In the genomic region with DNA sequence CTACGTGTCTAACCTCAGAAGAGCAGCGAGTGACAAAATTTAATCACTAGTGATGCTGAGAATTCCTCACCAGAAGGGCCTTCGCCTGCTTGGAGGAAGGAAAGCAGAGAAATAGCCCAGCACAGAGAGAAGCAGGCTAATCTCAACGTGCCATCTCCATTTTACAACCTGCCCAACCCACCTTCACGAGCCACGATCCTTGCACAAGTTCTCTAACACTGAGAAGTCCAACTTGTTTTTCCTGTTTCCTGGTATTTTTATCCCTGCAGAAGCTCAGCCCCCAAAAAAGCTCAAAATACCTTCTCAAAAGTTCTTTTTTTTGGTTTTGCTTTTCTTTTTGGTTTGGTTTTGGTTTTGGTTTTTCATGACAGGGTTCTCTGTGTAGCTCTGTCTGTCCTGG, we compare ENCODE assay signal across 20 mouse cellular contexts. TPM values are rescaled to one million over a fixed set of nuclear protein-coding genes. Genes with fewer than 3 reads are reported as not detected.
DNase-seq lines count a peak whose midpoint lies in the region; ATAC-seq and TF ChIP-seq lines count a peak whose summit lies in the region.
"Had no signal": no experiment of that assay in that cellular context is flagged by ENCODE, and none has a peak within 500 bp of the region (broad histone marks: within the 10 kb centered on the region; RNA-seq: fewer than 3 reads in every experiment).

No protein-coding gene starts in this region.

- WGBS in limb, embryonic 14.5 days, result 60% methylated on average over 6 of the region's 6 CpGs
- WGBS in limb, embryonic 10.5 days, result 66% methylated on average over 6 of the region's 6 CpGs
- 73% methylated on average over 6 of the region's 6 CpGs for WGBS in embryonic facial prominence, embryonic 14.5 days
- 63% methylated on average over 6 of the region's 6 CpGs for WGBS in limb, embryonic 15.5 days

- H3K9ac ChIP-seq in limb, embryonic 14.5 days (ENCODE audit: low read depth, low read length, severe bottlenecking), result no peak overlapping the region
- H3K9ac ChIP-seq in CH12.LX (ENCODE audit: insufficient read depth, low read depth), result no peak overlapping the region
- H3K9ac ChIP-seq in embryonic facial prominence, embryonic 14.5 days (ENCODE audit: low read depth, low read length), result no peak overlapping the region
- H3K9ac ChIP-seq in limb, embryonic 15.5 days, result no peak overlapping the region
- H3K9ac ChIP-seq: heart, embryonic 15.5 days; lung, embryonic 15.5 days; neural tube, embryonic 12.5 days had no signal

- TF ChIP-seq CTCF in CH12.LX (conservative IDR thresholded peaks at IDR 0.05 in 1 of 2, IDR thresholded peaks at IDR 0.05 in 1 of 2; ENCODE audit: low read depth in 2 of 2, low read length in 2 of 2), result no peak

- peak; percentile 50 for DNase-seq in limb, embryonic 14.5 days (ENCODE audit: low spot score)
- no peak for DNase-seq in limb, embryonic 10.5 days (ENCODE audit: low spot score)
- no peak for DNase-seq in CH12.LX (ENCODE audit: extremely low read depth)
- peak; percentile 75 for DNase-seq in embryonic facial prominence, embryonic 14.5 days (ENCODE audit: low spot score)
- DNase-seq in right cerebral cortex, postnatal 4 days, result no peak
- DNase-seq: cerebellum, adult 9-11 months; kidney, adult 11 months; liver; thymus, postnatal 4 days had no signal

- ATAC-seq in limb, embryonic 14.5 days (ENCODE audit: low FRiP score, low read depth), result no peak
- no peak for ATAC-seq in embryonic facial prominence, embryonic 14.5 days (ENCODE audit: low read depth)
- ATAC-seq in limb, embryonic 15.5 days (ENCODE audit: insufficient number of reproducible peaks, low FRiP score, low TSS enrichment, low read depth), result no peak
- ATAC-seq in inflammation-experienced regulatory T-cells, adult 6 months, result no peak
- ATAC-seq: forebrain, embryonic 16.5 days had no signal

- TF ChIP-seq EP300 in CH12.LX (IDR thresholded peaks at IDR 0.05; ENCODE audit: low read length), result no peak

- H3K79me2 ChIP-seq in CH12.LX (replicated peaks; ENCODE audit: control insufficient read depth, extremely low read depth, insufficient read depth, poor library complexity, severe bottlenecking), result no peaks in the 10 kb centered on the region

- H3K4me3 ChIP-seq in limb, embryonic 14.5 days (replicated peaks; ENCODE audit: low read length), result no peak overlapping the region
- H3K4me3 ChIP-seq in limb, embryonic 10.5 days, result no peak overlapping the region
- H3K4me3 ChIP-seq in CH12.LX (replicated peaks in 1 of 3; ENCODE audit: low read depth in 2 of 3, low read length in 2 of 3, poor library complexity in 1 of 3), result no peak overlapping the region
- no peak overlapping the region for H3K4me3 ChIP-seq in embryonic facial prominence, embryonic 14.5 days (ENCODE audit: low read depth, low read length)
- H3K4me3 ChIP-seq in limb, embryonic 15.5 days, result no peak overlapping the region
- H3K4me3 ChIP-seq: erythroblast, embryonic 14.5 days; heart, embryonic 15.5 days; hindbrain, embryonic 10.5 days; lung, embryonic 15.5 days; midbrain, embryonic 10.5 days; neural tube, embryonic 12.5 days had no signal

- peaks cover 6% of the 10 kb centered on the region for H3K4me1 ChIP-seq in limb, embryonic 14.5 days (ENCODE audit: control insufficient read depth, insufficient read depth, low read length)
- peaks cover 18% of the 10 kb centered on the region for H3K4me1 ChIP-seq in limb, embryonic 10.5 days
- no peaks in the 10 kb centered on the region; a peak in 1 of 4 replicates for H3K4me1 ChIP-seq in CH12.LX (ENCODE audit: control insufficient read depth in 1 of 2, insufficient read depth in 2 of 2)
- H3K4me1 ChIP-seq in embryonic facial prominence, embryonic 14.5 days (ENCODE audit: control insufficient read depth, insufficient read depth, low read length), result no peaks in the 10 kb centered on the region
- peaks cover 13% of the 10 kb centered on the region for H3K4me1 ChIP-seq in limb, embryonic 15.5 days
- H3K4me1 ChIP-seq: hindbrain, embryonic 10.5 days; neural tube, embryonic 12.5 days had no signal

- TF ChIP-seq RAD21 in CH12.LX (IDR thresholded peaks at IDR 0.05; ENCODE audit: low read depth, low read length), result no peak

- in situ Hi-C loops in CH12.LX (cut with MboI; ENCODE audit: low pct_ligation_motif_present, low pct_unique_long_range_greater_than_20kb, low sequenced_read_pairs), result no loop called here

- no peaks in the 10 kb centered on the region for H3K36me3 ChIP-seq in limb, embryonic 14.5 days (ENCODE audit: control insufficient read depth, insufficient read depth, low read length)
- no peaks in the 10 kb centered on the region for H3K36me3 ChIP-seq in limb, embryonic 10.5 days
- no peaks in the 10 kb centered on the region for H3K36me3 ChIP-seq in CH12.LX (replicated peaks in 1 of 2; ENCODE audit: control insufficient read depth in 1 of 2, insufficient read depth in 1 of 2, low read length in 1 of 2)
- H3K36me3 ChIP-seq in embryonic facial prominence, embryonic 14.5 days (ENCODE audit: control insufficient read depth, insufficient read depth, low read length), result no peaks in the 10 kb centered on the region
- H3K36me3 ChIP-seq in limb, embryonic 15.5 days, result no peaks in the 10 kb centered on the region
- H3K36me3 ChIP-seq: heart, embryonic 15.5 days; hindbrain, embryonic 10.5 days; lung, embryonic 15.5 days; midbrain, embryonic 10.5 days; neural tube, embryonic 12.5 days had no signal

- H3K4me2 ChIP-seq in limb, embryonic 14.5 days (replicated peaks; ENCODE audit: low read depth, low read length, severe bottlenecking), result no peak overlapping the region
- H3K4me2 ChIP-seq in CH12.LX (ENCODE audit: insufficient read depth, low read depth, poor library complexity, severe bottlenecking), result peak overlapping the region; percentile 63
- no peak overlapping the region for H3K4me2 ChIP-seq in embryonic facial prominence, embryonic 14.5 days (ENCODE audit: low read depth, low read length)
- H3K4me2 ChIP-seq in limb, embryonic 15.5 days, result no peak overlapping the region
- H3K4me2 ChIP-seq: heart, embryonic 15.5 days; lung, embryonic 15.5 days; neural tube, embryonic 12.5 days had no signal

- H3K27ac ChIP-seq in limb, embryonic 14.5 days (replicated peaks; ENCODE audit: low read depth, low read length), result no peak overlapping the region
- no peak overlapping the region for H3K27ac ChIP-seq in limb, embryonic 10.5 days
- H3K27ac ChIP-seq in CH12.LX (ENCODE audit: insufficient read depth, low read depth), result no peak overlapping the region
- peak overlapping the region; percentile 50; the same call in 1 of the 2 replicates for H3K27ac ChIP-seq in embryonic facial prominence, embryonic 14.5 days (replicated peaks; ENCODE audit: low read depth, low read length)
- H3K27ac ChIP-seq in limb, embryonic 15.5 days, result peak overlapping the region; percentile 70
- H3K27ac ChIP-seq: heart, embryonic 15.5 days; hindbrain, embryonic 10.5 days; lung, embryonic 15.5 days; midbrain, embryonic 10.5 days; neural tube, embryonic 12.5 days had no signal

- no peaks in the 10 kb centered on the region for H3K27me3 ChIP-seq in limb, embryonic 14.5 days (ENCODE audit: control insufficient read depth, insufficient read depth, low read length)
- H3K27me3 ChIP-seq in limb, embryonic 10.5 days (ENCODE audit: low read depth, poor library complexity, severe bottlenecking), result no peaks in the 10 kb centered on the region
- H3K27me3 ChIP-seq in CH12.LX (replicated peaks), result no peaks in the 10 kb centered on the region
- H3K27me3 ChIP-seq in embryonic facial prominence, embryonic 14.5 days (replicated peaks; ENCODE audit: control insufficient read depth, insufficient read depth, low read length), result no peaks in the 10 kb centered on the region
- no peaks in the 10 kb centered on the region for H3K27me3 ChIP-seq in limb, embryonic 15.5 days
- H3K27me3 ChIP-seq: heart, embryonic 15.5 days; lung, embryonic 15.5 days; neural tube, embryonic 12.5 days had no signal

- dilution Hi-C loops in CH12.LX (cut with MboI; ENCODE audit: extremely low pct_ligation_motif_present, extremely low pct_unique_long_range_greater_than_20kb, low sequenced_read_pairs), result no loop called here

- TF ChIP-seq POLR2A in limb, embryonic 14.5 days (IDR thresholded peaks at IDR 0.05; ENCODE audit: borderline replicate concordance, extremely low read depth, insufficient read depth, insufficient read length), result no peak
- no peak for TF ChIP-seq POLR2A in CH12.LX (IDR thresholded peaks at IDR 0.05; ENCODE audit: low read depth, low read length)

- H3K9me3 ChIP-seq in limb, embryonic 14.5 days (ENCODE audit: control insufficient read depth, low read length), result no peaks in the 10 kb centered on the region
- H3K9me3 ChIP-seq in limb, embryonic 10.5 days (replicated peaks), result no peaks in the 10 kb centered on the region
- H3K9me3 ChIP-seq in CH12.LX (replicated peaks; ENCODE audit: low read length), result no peaks in the 10 kb centered on the region
- no peaks in the 10 kb centered on the region for H3K9me3 ChIP-seq in embryonic facial prominence, embryonic 14.5 days (ENCODE audit: control insufficient read depth, low read length)
- no peaks in the 10 kb centered on the region for H3K9me3 ChIP-seq in limb, embryonic 15.5 days
- H3K9me3 ChIP-seq: heart, embryonic 15.5 days; hindbrain, embryonic 10.5 days; lung, embryonic 15.5 days; midbrain, embryonic 10.5 days; neural tube, embryonic 12.5 days had no signal

RNA-seq across cellular contexts. Expression of gene Gtf2h2, which starts 25.8 kb away (rescaled TPM):
- 95.3 and 102 TPM in 2 replicates for polyA plus RNA-seq in limb, embryonic 14.5 days (2012; rRNA removed)
- 62.6 and 62.9 TPM in 2 replicates for polyA plus RNA-seq in limb, embryonic 14.5 days (2014; fragmentation: Nextera tagmentation; extraction: Ambion mirVana)
- 91.7 and 99.3 TPM in 2 replicates for polyA plus RNA-seq in limb, embryonic 10.5 days (2016; fragmentation: Nextera tagmentation; extraction: Ambion mirVana)
- total RNA-seq in CH12.LX (2012; rRNA removed) (34.0 and 43.7 TPM in 2 replicates), CH12.LX (2014; rRNA removed) (87.8 and 89.2 TPM in 2 replicates)
- polyA plus RNA-seq in CH12.LX (2012; ENCODE audit: insufficient read length, low read depth), result 90.1 and 106 TPM in 2 replicates
- 49.3 and 54.5 TPM in 2 replicates for polyA plus RNA-seq in embryonic facial prominence, embryonic 14.5 days (2014; fragmentation: Nextera tagmentation; extraction: Ambion mirVana)
- polyA plus RNA-seq in limb, embryonic 15.5 days (2015; fragmentation: Nextera tagmentation; extraction: Ambion mirVana), result 62.3 and 64.4 TPM in 2 replicates
- 10 to 100 TPM; 49.8 to 55.7 (median 55.5) TPM for polyA plus RNA-seq in inflammation-experienced regulatory T-cells, adult 6 months (2017; shearing (Covaris generic))

RNA-seq across cellular contexts. Expression of gene Ocln, which starts 34.3 kb away (rescaled TPM):
- polyA plus RNA-seq in limb, embryonic 14.5 days (2012; rRNA removed), result 1.9 and 3.1 TPM in 2 replicates
- 7.4 and 8.8 TPM in 2 replicates for polyA plus RNA-seq in limb, embryonic 14.5 days (2014; fragmentation: Nextera tagmentation; extraction: Ambion mirVana)
- polyA plus RNA-seq in limb, embryonic 10.5 days (2016; fragmentation: Nextera tagmentation; extraction: Ambion mirVana), result 1.3 and 1.8 TPM in 2 replicates
- total RNA-seq in CH12.LX (2012; rRNA removed) (2.0 and 2.2 TPM in 2 replicates), CH12.LX (2014; rRNA removed) (0.39 and 0.70 TPM in 2 replicates)
- 0.23 and 0.50 TPM in 2 replicates for polyA plus RNA-seq in CH12.LX (2012; ENCODE audit: insufficient read length, low read depth)
- polyA plus RNA-seq in embryonic facial prominence, embryonic 14.5 days (2014; fragmentation: Nextera tagmentation; extraction: Ambion mirVana), result 7.1 and 7.4 TPM in 2 replicates
- 11.6 and 12.1 TPM in 2 replicates for polyA plus RNA-seq in limb, embryonic 15.5 days (2015; fragmentation: Nextera tagmentation; extraction: Ambion mirVana)
- polyA plus RNA-seq in inflammation-experienced regulatory T-cells, adult 6 months (2017; shearing (Covaris generic)), result under 1 TPM in 2 of 3 experiments, not detected in 1; 0.57 to 0.66 TPM
- total RNA-seq: granulocyte monocyte progenitor cell, adult 5-6 weeks; monocyte, adult 5-6 weeks had no signal
- polyA plus RNA-seq: erythroblast, embryonic 14.5 days had no signal

Comparison
In these comparisons a context has a peak if more than half of its experiments do, and no peak if none do; other contexts are left out.
1. DNase-seq: peak in limb, embryonic 14.5 days (single experiment) and embryonic facial prominence, embryonic 14.5 days (single experiment); none in limb, embryonic 10.5 days (single experiment), CH12.LX (single experiment) and right cerebral cortex, postnatal 4 days (single experiment).
2. H3K27ac ChIP-seq: peak in embryonic facial prominence, embryonic 14.5 days (single experiment) and limb, embryonic 15.5 days (single experiment); none in limb, embryonic 14.5 days (single experiment), limb, embryonic 10.5 days (single experiment) and CH12.LX (single experiment).